Mouse (Mus musculus): ENCODE results near the gene Foxn1. TPM values are rescaled to one million over a fixed set of nuclear protein-coding genes. Genes with fewer than 3 reads are reported as not detected.

Gene Foxn1
- polyA plus RNA-seq, 1 experiment from 2014 or later, result not detected

GRCm38 (mm10) chr11:78341702-78342101 lies 44.7 kb downstream of the Foxn1 start:
- Histone ChIP-seq H3K4me1 (peaks cover 32% of the 10 kb centered on the region), H3K27ac (replicated peaks) (no peak overlapping the region), H3K4me2 (no peak overlapping the region), H3K36me3 (peaks cover 41% of the 10 kb centered on the region), H3K4me3 (replicated peaks) (no peak overlapping the region), H3K9ac (replicated peaks) (no peak overlapping the region), H3K27me3 (replicated peaks) (no peaks in the 10 kb centered on the region), H3K9me3 (replicated peaks) (no peaks in the 10 kb centered on the region)
- 92% methylated on average over 12 of the region's 12 CpGs for WGBS
- ATAC-seq (ENCODE audit: low FRiP score), result no peak

GRCm38 (mm10) chr11:78337040-78337439 lies 49.3 kb downstream of the Foxn1 start:
- Histone ChIP-seq H3K9me3 (replicated peaks) (no peaks in the 10 kb centered on the region), H3K4me2 (no peak overlapping the region), H3K4me3 (replicated peaks) (no peak overlapping the region), H3K27ac (replicated peaks) (no peak overlapping the region), H3K9ac (replicated peaks) (no peak overlapping the region), H3K4me1 (no peaks in the 10 kb centered on the region), H3K36me3 (peaks cover 76% of the 10 kb centered on the region), H3K27me3 (replicated peaks) (no peaks in the 10 kb centered on the region)
- WGBS, result 97% methylated on average over 8 of the region's 8 CpGs
- no peak for ATAC-seq (ENCODE audit: low FRiP score)

GRCm38 (mm10) chr11:78333992-78334391 lies 52.4 kb downstream of the Foxn1 start:
- Histone ChIP-seq H3K36me3 (peaks cover 51% of the 10 kb centered on the region), H3K9ac (replicated peaks) (no peak overlapping the region), H3K27me3 (replicated peaks) (no peaks in the 10 kb centered on the region), H3K27ac (replicated peaks) (no peak overlapping the region), H3K4me3 (replicated peaks) (no peak overlapping the region), H3K4me1 (peaks cover 8% of the 10 kb centered on the region), H3K4me2 (no peak overlapping the region), H3K9me3 (replicated peaks) (no peaks in the 10 kb centered on the region)
- no peak for ATAC-seq (ENCODE audit: low FRiP score)
- WGBS, result 92% methylated on average over 5 of the region's 5 CpGs

- ATAC-seq (ENCODE audit: low FRiP score), result no peak
- H3K4me3 ChIP-seq (replicated peaks), result no peak overlapping the region
- peaks cover 42% of the 10 kb centered on the region for H3K36me3 ChIP-seq
- H3K27me3 ChIP-seq (replicated peaks), result no peaks in the 10 kb centered on the region
- H3K9me3 ChIP-seq (replicated peaks), result no peaks in the 10 kb centered on the region
- no peak overlapping the region for H3K27ac ChIP-seq (replicated peaks)
- H3K4me1 ChIP-seq, result peaks cover 12% of the 10 kb centered on the region
- no peak overlapping the region for H3K4me2 ChIP-seq
- WGBS, result 95% methylated on average over 12 of the region's 12 CpGs
- H3K9ac ChIP-seq (replicated peaks), result no peak overlapping the region
Measured at GRCm38 (mm10) chr11:78332676-78333075, 53.7 kb downstream of the Foxn1 start.

- H3K4me2 ChIP-seq, result peak overlapping the region; percentile 81
- H3K9me3 ChIP-seq (replicated peaks), result no peaks in the 10 kb centered on the region
- peaks cover 20% of the 10 kb centered on the region for H3K4me1 ChIP-seq
- ATAC-seq (ENCODE audit: low FRiP score), result peak; percentile 71
- peaks cover 12% of the 10 kb centered on the region for H3K36me3 ChIP-seq
- H3K4me3 ChIP-seq (replicated peaks), result peak overlapping the region; percentile 68
- peak overlapping the region; percentile 42; the same call in 1 of the 2 replicates for H3K27ac ChIP-seq (replicated peaks)
- no peaks in the 10 kb centered on the region for H3K27me3 ChIP-seq (replicated peaks)
- H3K9ac ChIP-seq (replicated peaks), result peak overlapping the region; percentile 78
- under 1% methylated on average over 40 of the region's 41 CpGs for WGBS
Measured at GRCm38 (mm10) chr11:78328512-78329056, 57.8 kb downstream of the Foxn1 start.

GRCm38 (mm10) chr11:78327634-78328511 lies 58.5 kb downstream of the Foxn1 start, which contains the start of gene Pigs:
Gene Pigs, plus strand, starts transcription at chr11:78328415.
- Histone ChIP-seq H3K4me3 (replicated peaks) (peak within 1 kb of the TSS; percentile 68), H3K9me3 (replicated peaks) (no peaks in the 10 kb centered on the region), H3K9ac (replicated peaks) (peak within 1 kb of the TSS; percentile 78), H3K36me3 (peaks cover 5% of the 10 kb centered on the region), H3K4me1 (peaks cover 26% of the 10 kb centered on the region), H3K27ac (replicated peaks) (peak within 1 kb of the TSS; percentile 73), H3K27me3 (replicated peaks) (no peaks in the 10 kb centered on the region), H3K4me2 (peak within 1 kb of the TSS; percentile 81)
- peak; percentile 95 for ATAC-seq (ENCODE audit: low FRiP score)
- 13% methylated on average over 37 of the region's 37 CpGs for WGBS

GRCm38 (mm10) chr11:78327215-78327614 lies 59.1 kb downstream of the Foxn1 start:
- Histone ChIP-seq H3K4me3 (replicated peaks) (no peak overlapping the region), H3K4me1 (peaks cover 32% of the 10 kb centered on the region), H3K27me3 (replicated peaks) (no peaks in the 10 kb centered on the region), H3K4me2 (no peak overlapping the region), H3K27ac (replicated peaks) (no peak overlapping the region), H3K9ac (replicated peaks) (no peak overlapping the region), H3K9me3 (replicated peaks) (no peaks in the 10 kb centered on the region), H3K36me3 (no peaks in the 10 kb centered on the region)
- ATAC-seq (ENCODE audit: low FRiP score), result no peak
- 91% methylated on average over 4 of the region's 4 CpGs for WGBS

GRCm38 (mm10) chr11:78324965-78325364 lies 61.4 kb downstream of the Foxn1 start:
- Histone ChIP-seq H3K27me3 (replicated peaks) (no peaks in the 10 kb centered on the region), H3K9me3 (replicated peaks) (no peaks in the 10 kb centered on the region), H3K9ac (replicated peaks) (no peak overlapping the region), H3K36me3 (no peaks in the 10 kb centered on the region), H3K4me2 (peak overlapping the region; percentile 52), H3K4me1 (peaks cover 34% of the 10 kb centered on the region), H3K27ac (replicated peaks) (peak overlapping the region; percentile 82), H3K4me3 (replicated peaks) (peak overlapping the region; percentile 32)
- no peak for ATAC-seq (ENCODE audit: low FRiP score)
- WGBS, result 84% methylated on average over 12 of the region's 12 CpGs

- ATAC-seq (ENCODE audit: low FRiP score), result peak; percentile 19; the same call in 1 of the 2 replicates
Measured at GRCm38 (mm10) chr11:78324000-78324785, 62.2 kb downstream of the Foxn1 start.

GRCm38 (mm10) chr11:78322860-78323259 lies 63.5 kb downstream of the Foxn1 start, which contains the start of gene Aldoc:
Gene Aldoc, plus strand, starts transcription at chr11:78322968.
- Histone ChIP-seq H3K4me1 (peaks cover 21% of the 10 kb centered on the region), H3K9me3 (replicated peaks) (no peaks in the 10 kb centered on the region), H3K27me3 (replicated peaks) (no peaks in the 10 kb centered on the region), H3K27ac (replicated peaks) (peak within 1 kb of the TSS; percentile 82), H3K4me2 (peak within 1 kb of the TSS; percentile 52), H3K9ac (replicated peaks) (peak within 1 kb of the TSS; percentile 34), H3K4me3 (replicated peaks) (peak within 1 kb of the TSS; percentile 32), H3K36me3 (no peaks in the 10 kb centered on the region)
- WGBS, result 6% methylated on average over 15 of the region's 15 CpGs
- peak; percentile 91 for ATAC-seq (ENCODE audit: low FRiP score)

More at GRCm38 (mm10) chr11:78324000-78324785, 62.2 kb downstream of the Foxn1 start:
- peak overlapping the region; percentile 52 for H3K4me2 ChIP-seq
- H3K4me3 ChIP-seq (replicated peaks), result peak overlapping the region; percentile 32
- no peaks in the 10 kb centered on the region for H3K36me3 ChIP-seq
- H3K4me1 ChIP-seq, result peaks cover 28% of the 10 kb centered on the region
- H3K9me3 ChIP-seq (replicated peaks), result no peaks in the 10 kb centered on the region
- no peaks in the 10 kb centered on the region for H3K27me3 ChIP-seq (replicated peaks)
- H3K27ac ChIP-seq (replicated peaks), result peak overlapping the region; percentile 82
- H3K9ac ChIP-seq (replicated peaks), result no peak overlapping the region
- WGBS, result 69% methylated on average over 15 of the region's 15 CpGs

- peak overlapping the region; percentile 82 for H3K27ac ChIP-seq (replicated peaks)
- H3K4me3 ChIP-seq (replicated peaks), result peak overlapping the region; percentile 32; the same call in 1 of the 2 replicates
- H3K9ac ChIP-seq (replicated peaks), result no peak overlapping the region
- no peaks in the 10 kb centered on the region for H3K27me3 ChIP-seq (replicated peaks)
- ATAC-seq (ENCODE audit: low FRiP score), result peak; percentile 71
- peaks cover 21% of the 10 kb centered on the region for H3K4me1 ChIP-seq
- 64% methylated on average over 2 of the region's 2 CpGs for WGBS
- H3K36me3 ChIP-seq, result no peaks in the 10 kb centered on the region
- H3K9me3 ChIP-seq (replicated peaks), result no peaks in the 10 kb centered on the region
- peak overlapping the region; percentile 52 for H3K4me2 ChIP-seq
Measured at GRCm38 (mm10) chr11:78322076-78322831, 64.1 kb downstream of the Foxn1 start.

All from neural tube, embryonic 15.5 days (tissue).